Mouse (Mus musculus): ENCODE results near the gene Msl2. TPM values are rescaled to one million over a fixed set of nuclear protein-coding genes. Genes with fewer than 3 reads are reported as not detected.

The Msl2 gene
- polyA plus RNA-seq, 1 experiment from 2014 or later: 4.7 TPM

DNA sequence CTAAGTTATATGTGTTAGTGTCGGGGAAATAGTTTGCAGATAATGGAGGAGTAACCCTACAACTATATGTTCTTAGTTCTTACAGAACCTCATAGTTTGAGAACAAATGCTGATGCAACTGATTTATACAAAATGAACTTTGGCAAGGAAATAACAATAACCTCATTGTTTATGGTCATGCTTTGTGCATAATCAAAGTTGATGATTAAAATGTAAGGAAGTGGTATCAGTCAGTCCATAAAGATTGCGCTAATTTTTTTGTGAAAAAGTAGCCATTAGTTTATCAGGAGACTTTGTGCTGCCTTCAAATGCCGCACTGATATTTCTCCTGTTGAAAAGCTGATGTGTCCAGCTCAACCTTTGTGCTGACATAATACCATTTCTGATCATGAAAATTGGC, 28.4 kb downstream of the Msl2 start:
- no peak overlapping the region for H3K4me2 ChIP-seq
- no peaks in the 10 kb centered on the region for H3K27me3 ChIP-seq (replicated peaks; ENCODE audit: control insufficient read depth, insufficient read depth, low read length)
- H3K9me3 ChIP-seq (ENCODE audit: control insufficient read depth, low read length): peaks cover 4% of the 10 kb centered on the region; the same call in 1 of the 2 replicates
- no peak overlapping the region for H3K4me3 ChIP-seq (ENCODE audit: low read depth, low read length)
- peaks cover 8% of the 10 kb centered on the region for H3K4me1 ChIP-seq (replicated peaks; ENCODE audit: control insufficient read depth, insufficient read depth, low read length)
- no peak for DNase-seq (ENCODE audit: low spot score)
- no peak for ATAC-seq (replicated peaks; ENCODE audit: low FRiP score)
- H3K36me3 ChIP-seq (ENCODE audit: control insufficient read depth, insufficient read depth, low read length): peaks cover 17% of the 10 kb centered on the region
- WGBS: 93% methylated on average over 3 of the region's 3 CpGs
- no peak overlapping the region for H3K27ac ChIP-seq (ENCODE audit: low read depth, low read length)
- no peak overlapping the region for H3K9ac ChIP-seq (ENCODE audit: low read depth, low read length)

DNA sequence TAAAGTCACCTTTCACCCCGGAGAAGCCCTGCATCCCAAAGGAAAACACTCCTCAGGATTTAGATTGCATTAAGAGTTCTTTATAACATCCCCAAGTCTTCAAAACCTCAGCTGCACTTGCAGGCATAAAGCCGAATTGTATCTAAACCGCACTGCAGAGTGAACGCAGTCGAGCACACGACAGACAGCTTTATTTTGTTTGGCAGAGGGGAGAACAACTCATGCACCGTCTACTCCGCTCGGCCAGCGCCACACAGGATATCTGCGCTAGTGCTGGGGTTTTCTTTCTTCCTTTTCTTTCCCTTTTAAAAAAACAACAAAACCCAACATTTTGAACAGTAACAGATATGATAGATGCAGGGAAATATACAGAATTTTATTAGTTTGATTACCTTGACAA, 31.0 kb downstream of the Msl2 start:
- Histone ChIP-seq H3K27me3 (replicated peaks; ENCODE audit: control insufficient read depth, insufficient read depth, low read length) (no peaks in the 10 kb centered on the region), H3K4me1 (replicated peaks; ENCODE audit: control insufficient read depth, insufficient read depth, low read length) (no peaks in the 10 kb centered on the region; the same call in none of the 2 replicates), H3K9me3 (ENCODE audit: control insufficient read depth, low read length) (no peaks in the 10 kb centered on the region), H3K36me3 (ENCODE audit: control insufficient read depth, insufficient read depth, low read length) (peaks cover 16% of the 10 kb centered on the region), H3K4me3 (ENCODE audit: low read depth, low read length) (no peak overlapping the region), H3K4me2 (no peak overlapping the region), H3K27ac (ENCODE audit: low read depth, low read length) (no peak overlapping the region), H3K9ac (ENCODE audit: low read depth, low read length) (no peak overlapping the region)
- ATAC-seq (replicated peaks; ENCODE audit: low FRiP score) (no peak), DNase-seq (ENCODE audit: low spot score) (no peak)
- 90% methylated on average over 11 of the region's 11 CpGs for WGBS

DNA sequence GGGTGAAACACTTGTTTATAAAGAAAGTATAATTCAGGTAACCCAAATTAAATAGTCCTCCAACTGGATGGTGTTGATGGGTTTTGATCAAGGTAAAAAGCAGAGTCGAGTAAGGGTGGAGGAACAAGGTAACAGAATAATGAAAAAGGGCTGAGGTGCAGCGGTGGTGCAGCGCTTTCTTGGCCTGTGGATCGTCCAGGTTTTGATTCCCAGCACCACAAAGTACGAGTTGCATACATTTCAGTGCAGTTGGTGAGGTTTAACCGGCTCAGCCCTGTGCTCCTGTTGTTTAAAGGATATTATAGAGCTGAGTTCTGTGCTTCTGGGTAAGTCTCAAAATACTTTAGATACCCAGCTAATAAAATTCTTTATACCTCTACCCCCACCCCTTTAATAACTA, 31.8 kb downstream of the Msl2 start:
- 93% methylated on average over 6 of the region's 6 CpGs for WGBS
- DNase-seq (ENCODE audit: low spot score) (no peak), ATAC-seq (replicated peaks; ENCODE audit: low FRiP score) (no peak)
- no peak overlapping the region for H3K9ac ChIP-seq (ENCODE audit: low read depth, low read length)
- no peaks in the 10 kb centered on the region for H3K27me3 ChIP-seq (replicated peaks; ENCODE audit: control insufficient read depth, insufficient read depth, low read length)
- H3K27ac ChIP-seq (ENCODE audit: low read depth, low read length): no peak overlapping the region
- H3K4me3 ChIP-seq (ENCODE audit: low read depth, low read length): no peak overlapping the region
- H3K4me1 ChIP-seq (replicated peaks; ENCODE audit: control insufficient read depth, insufficient read depth, low read length): no peaks in the 10 kb centered on the region; the same call in none of the 2 replicates
- no peaks in the 10 kb centered on the region for H3K9me3 ChIP-seq (ENCODE audit: control insufficient read depth, low read length)
- H3K36me3 ChIP-seq (ENCODE audit: control insufficient read depth, insufficient read depth, low read length): peaks cover 12% of the 10 kb centered on the region
- no peak overlapping the region for H3K4me2 ChIP-seq

DNA sequence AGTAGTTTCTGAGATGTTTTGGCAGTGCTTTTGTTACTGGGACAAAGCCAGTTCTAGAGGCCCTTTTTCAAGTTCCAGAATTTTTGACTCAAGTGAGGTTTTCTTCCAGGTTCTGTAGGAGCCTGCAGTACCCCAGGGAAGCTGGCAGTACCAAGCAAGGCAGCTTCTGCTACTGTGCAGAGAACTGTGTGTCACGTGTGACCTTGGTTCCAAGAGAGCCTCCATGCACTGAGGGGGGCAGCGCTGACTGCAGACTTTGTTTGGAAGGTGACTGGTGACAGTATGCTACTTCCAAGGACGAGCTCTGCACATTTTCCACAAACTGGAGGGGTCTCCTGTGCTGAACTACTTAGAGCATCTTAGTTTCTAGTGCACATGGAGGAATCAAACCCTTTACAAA, 33.5 kb downstream of the Msl2 start:
- 88% methylated on average over 3 of the region's 3 CpGs for WGBS
- no peak overlapping the region for H3K4me2 ChIP-seq
- H3K9ac ChIP-seq (ENCODE audit: low read depth, low read length): no peak overlapping the region
- H3K4me3 ChIP-seq (ENCODE audit: low read depth, low read length): no peak overlapping the region
- H3K27me3 ChIP-seq (replicated peaks; ENCODE audit: control insufficient read depth, insufficient read depth, low read length): no peaks in the 10 kb centered on the region
- no peak for ATAC-seq (replicated peaks; ENCODE audit: low FRiP score)
- no peak for DNase-seq (ENCODE audit: low spot score)
- no peaks in the 10 kb centered on the region for H3K9me3 ChIP-seq (ENCODE audit: control insufficient read depth, low read length)
- 0 out of 2 replicates have a peak, but pooled peaks cover 4% of the 10 kb centered on the region for H3K36me3 ChIP-seq (ENCODE audit: control insufficient read depth, insufficient read depth, low read length)
- H3K4me1 ChIP-seq (replicated peaks; ENCODE audit: control insufficient read depth, insufficient read depth, low read length): no peaks in the 10 kb centered on the region; the same call in 1 of the 2 replicates
- H3K27ac ChIP-seq (ENCODE audit: low read depth, low read length): no peak overlapping the region

DNA sequence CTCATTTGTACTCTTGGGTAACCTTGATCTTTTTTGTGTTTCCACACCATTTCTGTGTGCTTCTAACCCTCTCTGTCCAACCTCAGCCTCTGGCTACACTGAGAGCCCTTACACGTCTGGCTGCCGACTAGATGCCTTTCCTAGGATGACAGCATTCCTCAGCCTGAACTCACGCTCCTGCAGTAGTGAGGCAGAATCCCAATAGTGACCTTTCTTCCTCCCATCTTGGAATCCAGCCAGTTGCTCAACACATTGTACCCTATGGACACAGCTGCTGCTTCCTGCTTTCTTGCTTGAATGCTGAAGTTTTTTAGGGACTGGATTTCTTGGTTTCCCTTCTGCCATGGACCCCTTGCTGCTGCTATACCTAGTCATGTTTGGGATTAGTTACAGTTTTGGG, 36.1 kb downstream of the Msl2 start:
- Histone ChIP-seq H3K4me1 (replicated peaks; ENCODE audit: control insufficient read depth, insufficient read depth, low read length) (peaks cover 6% of the 10 kb centered on the region), H3K27me3 (replicated peaks; ENCODE audit: control insufficient read depth, insufficient read depth, low read length) (no peaks in the 10 kb centered on the region), H3K9me3 (ENCODE audit: control insufficient read depth, low read length) (no peaks in the 10 kb centered on the region), H3K4me2 (no peak overlapping the region), H3K27ac (ENCODE audit: low read depth, low read length) (no peak overlapping the region), H3K9ac (ENCODE audit: low read depth, low read length) (no peak overlapping the region), H3K36me3 (ENCODE audit: control insufficient read depth, insufficient read depth, low read length) (0 out of 2 replicates have a peak, but pooled peaks cover 4% of the 10 kb centered on the region), H3K4me3 (ENCODE audit: low read depth, low read length) (no peak overlapping the region)
- DNase-seq (ENCODE audit: low spot score) (no peak), ATAC-seq (replicated peaks; ENCODE audit: low FRiP score) (no peak)
- 72% methylated on average over 3 of the region's 3 CpGs for WGBS

DNA sequence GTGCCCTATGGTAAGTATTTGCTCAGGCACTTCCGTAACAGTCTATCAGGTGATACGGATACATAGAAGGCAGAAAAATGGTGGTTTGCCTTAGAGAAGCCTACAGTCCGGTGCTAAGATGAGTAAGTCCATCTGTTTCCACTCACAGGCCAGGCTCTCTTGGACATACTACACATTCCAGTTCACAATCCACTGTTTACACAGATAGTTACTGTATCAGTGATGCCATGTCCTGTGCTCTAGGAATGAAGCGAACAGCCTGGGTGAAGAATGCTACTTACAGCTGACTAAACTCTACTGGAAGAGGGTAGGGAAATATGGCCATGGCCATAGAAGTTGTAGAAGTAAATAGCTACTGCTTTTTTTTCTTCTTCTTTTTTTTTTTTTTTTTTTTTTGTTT, 39.4 kb downstream of the Msl2 start:
- no peak for ATAC-seq (replicated peaks; ENCODE audit: low FRiP score)
- H3K4me2 ChIP-seq: no peak overlapping the region
- no peak overlapping the region for H3K27ac ChIP-seq (ENCODE audit: low read depth, low read length)
- H3K9ac ChIP-seq (ENCODE audit: low read depth, low read length): no peak overlapping the region
- 79% methylated on average over 4 of the region's 4 CpGs for WGBS
- peaks cover 6% of the 10 kb centered on the region for H3K4me1 ChIP-seq (replicated peaks; ENCODE audit: control insufficient read depth, insufficient read depth, low read length)
- H3K9me3 ChIP-seq (ENCODE audit: control insufficient read depth, low read length): no peaks in the 10 kb centered on the region
- no peak overlapping the region for H3K4me3 ChIP-seq (ENCODE audit: low read depth, low read length)
- H3K27me3 ChIP-seq (replicated peaks; ENCODE audit: control insufficient read depth, insufficient read depth, low read length): no peaks in the 10 kb centered on the region
- no peaks in the 10 kb centered on the region; the same call in 1 of the 2 replicates for H3K36me3 ChIP-seq (ENCODE audit: control insufficient read depth, insufficient read depth, low read length)
- DNase-seq (ENCODE audit: low spot score): no peak

DNA sequence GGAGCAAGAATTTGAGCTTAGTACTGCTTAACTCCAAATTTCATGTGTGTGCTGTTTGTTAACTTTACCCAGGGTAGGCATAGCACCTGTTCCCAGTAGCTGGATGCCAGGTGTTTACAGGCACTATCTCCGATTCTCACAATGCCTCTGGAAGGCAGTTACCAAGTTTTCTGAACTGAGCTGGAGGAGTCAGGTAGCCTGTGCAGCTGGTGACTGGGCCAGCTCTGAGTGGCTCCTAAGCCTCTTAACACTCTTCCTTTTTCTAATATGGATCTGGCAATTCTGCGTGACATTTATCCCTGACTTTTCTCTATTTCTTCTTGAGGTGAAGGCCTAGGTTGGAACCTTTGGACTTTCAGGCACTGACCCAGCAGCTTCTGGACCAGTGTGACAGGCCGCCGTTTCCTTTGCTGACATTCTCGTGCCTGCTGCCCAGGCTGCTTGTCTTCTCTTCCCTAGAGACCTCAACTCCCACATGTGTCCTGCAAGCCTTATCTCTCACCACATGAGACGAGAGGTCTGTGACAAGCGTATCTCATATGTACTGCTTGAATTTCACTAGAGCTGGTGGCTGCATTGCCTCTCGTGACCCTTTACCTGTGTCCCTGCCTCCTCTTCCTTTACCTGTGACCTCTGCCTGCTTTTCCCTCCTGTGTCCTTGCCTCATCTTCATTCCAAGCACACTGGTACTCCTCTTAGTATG, 40.4 kb downstream of the Msl2 start:
- no peak overlapping the region for H3K4me3 ChIP-seq (ENCODE audit: low read depth, low read length)
- H3K27ac ChIP-seq (ENCODE audit: low read depth, low read length): no peak overlapping the region
- H3K27me3 ChIP-seq (replicated peaks; ENCODE audit: control insufficient read depth, insufficient read depth, low read length): no peaks in the 10 kb centered on the region
- peak overlapping the region; percentile 22; the same call in 1 of the 2 replicates for H3K4me2 ChIP-seq
- ATAC-seq (replicated peaks; ENCODE audit: low FRiP score): peak; percentile 88
- no peak overlapping the region for H3K9ac ChIP-seq (ENCODE audit: low read depth, low read length)
- peaks cover 6% of the 10 kb centered on the region for H3K4me1 ChIP-seq (replicated peaks; ENCODE audit: control insufficient read depth, insufficient read depth, low read length)
- H3K9me3 ChIP-seq (ENCODE audit: control insufficient read depth, low read length): no peaks in the 10 kb centered on the region
- 48% methylated on average over 8 of the region's 8 CpGs for WGBS
- no peaks in the 10 kb centered on the region; the same call in 1 of the 2 replicates for H3K36me3 ChIP-seq (ENCODE audit: control insufficient read depth, insufficient read depth, low read length)
- no peak for DNase-seq (ENCODE audit: low spot score)

DNA sequence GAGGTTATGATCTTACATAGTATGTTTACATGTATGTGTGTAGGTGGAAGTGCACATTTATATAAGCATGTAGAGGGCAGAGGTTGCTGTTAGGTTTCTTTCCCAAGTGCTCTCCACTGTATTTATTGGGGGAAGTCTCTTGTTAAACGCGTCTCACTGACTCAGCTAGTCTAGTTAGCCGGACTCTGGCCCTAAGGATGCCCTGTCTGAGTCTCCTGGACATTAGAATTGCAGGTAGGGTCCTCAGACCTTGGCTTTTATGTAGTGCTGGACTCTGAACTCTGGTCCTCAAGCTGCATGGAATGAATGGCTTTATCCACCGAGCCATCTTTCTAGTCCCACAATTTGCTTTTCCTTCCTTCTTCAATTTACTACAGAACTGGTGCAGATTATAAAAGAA, 69.7 kb downstream of the Msl2 start:
- Histone ChIP-seq H3K36me3 (ENCODE audit: control insufficient read depth, insufficient read depth, low read length) (0 out of 2 replicates have a peak, but pooled peaks cover 2% of the 10 kb centered on the region), H3K9ac (ENCODE audit: low read depth, low read length) (no peak overlapping the region), H3K27me3 (replicated peaks; ENCODE audit: control insufficient read depth, insufficient read depth, low read length) (no peaks in the 10 kb centered on the region), H3K4me1 (replicated peaks; ENCODE audit: control insufficient read depth, insufficient read depth, low read length) (no peaks in the 10 kb centered on the region), H3K27ac (ENCODE audit: low read depth, low read length) (no peak overlapping the region), H3K4me3 (ENCODE audit: low read depth, low read length) (no peak overlapping the region), H3K4me2 (no peak overlapping the region), H3K9me3 (ENCODE audit: control insufficient read depth, low read length) (no peaks in the 10 kb centered on the region)
- ATAC-seq (replicated peaks; ENCODE audit: low FRiP score) (no peak), DNase-seq (ENCODE audit: low spot score) (no peak)
- 88% methylated on average over 4 of the region's 4 CpGs for WGBS

DNA sequence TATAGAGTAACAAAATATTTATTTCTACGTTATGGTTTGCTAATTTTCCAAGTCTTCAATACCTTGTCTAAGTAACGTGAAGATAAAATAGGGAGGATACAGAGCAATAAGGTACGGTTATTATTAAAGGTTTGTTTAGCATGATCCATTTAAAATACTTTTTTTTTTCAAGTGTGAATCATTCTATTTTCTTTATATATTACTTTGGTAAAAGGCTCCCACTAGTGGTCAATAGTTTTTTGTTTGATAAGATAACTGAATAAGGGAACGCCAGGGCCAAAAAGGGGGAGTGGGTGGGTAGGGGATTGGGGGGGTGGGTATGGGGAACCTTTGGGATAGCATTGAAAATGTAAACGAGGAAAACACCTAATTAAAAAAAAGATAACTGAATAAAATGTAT, 79.0 kb downstream of the Msl2 start:
- Histone ChIP-seq H3K36me3 (ENCODE audit: control insufficient read depth, insufficient read depth, low read length) (peaks cover 2% of the 10 kb centered on the region; the same call in 1 of the 2 replicates), H3K4me2 (no peak overlapping the region), H3K4me3 (ENCODE audit: low read depth, low read length) (no peak overlapping the region), H3K9me3 (ENCODE audit: control insufficient read depth, low read length) (no peaks in the 10 kb centered on the region), H3K4me1 (replicated peaks; ENCODE audit: control insufficient read depth, insufficient read depth, low read length) (no peaks in the 10 kb centered on the region), H3K27me3 (replicated peaks; ENCODE audit: control insufficient read depth, insufficient read depth, low read length) (no peaks in the 10 kb centered on the region), H3K9ac (ENCODE audit: low read depth, low read length) (no peak overlapping the region), H3K27ac (ENCODE audit: low read depth, low read length) (no peak overlapping the region)
- DNase-seq (ENCODE audit: low spot score): no peak
- ATAC-seq (replicated peaks; ENCODE audit: low FRiP score): no peak
- WGBS: 73% methylated on average over 5 of the region's 5 CpGs

Measured in liver, embryonic 11.5 days (tissue).